Mouse (Mus musculus) yolk sac, embryonic 10.5 days (tissue): ENCODE measurements at regions not wholly inside any gene's neighbourhood (a gene's known extent, or its start where the extent isn't known, plus 50 kb on each side); places are given as distances from the start of the nearest gene placed in this dataset.

Experiments
- DNase-seq: peaks from one replicate; pipeline ENCODE4 v3.0.0-alpha.2; 2017; ENCODE audit warnings: low spot score

DNA sequence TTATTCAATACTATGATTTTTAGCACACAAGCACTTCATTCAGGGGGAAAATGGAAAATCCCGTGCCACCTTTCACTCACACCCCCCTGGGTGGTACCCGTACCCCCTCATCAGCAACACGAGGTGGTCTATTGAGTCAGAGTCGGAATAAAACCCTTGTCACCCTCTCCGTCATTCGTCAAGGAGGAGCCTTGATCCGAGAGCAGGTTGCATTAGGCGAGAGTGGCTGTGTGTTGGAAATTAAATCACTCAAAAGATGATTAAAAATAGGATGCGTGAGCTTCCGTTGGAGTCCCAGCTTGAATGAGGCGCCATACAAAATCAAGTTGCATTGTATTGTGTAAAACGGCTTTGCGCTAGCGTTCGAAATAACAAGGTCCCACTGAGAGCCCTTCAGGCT is 236.5 kb upstream of the 3110018I06Rik start:
- DNase-seq, result no peak

- no peak for DNase-seq
Measured at GRCm38 (mm10) chr12:107262076-107262475, 226.4 kb upstream of the 3110018I06Rik start.

- no peak for DNase-seq
Measured at GRCm38 (mm10) chr12:107262516-107262915, 225.9 kb upstream of the 3110018I06Rik start.

GRCm38 (mm10) chr12:107266696-107267095 is 221.7 kb upstream of the 3110018I06Rik start:
- DNase-seq, result no peak

DNA sequence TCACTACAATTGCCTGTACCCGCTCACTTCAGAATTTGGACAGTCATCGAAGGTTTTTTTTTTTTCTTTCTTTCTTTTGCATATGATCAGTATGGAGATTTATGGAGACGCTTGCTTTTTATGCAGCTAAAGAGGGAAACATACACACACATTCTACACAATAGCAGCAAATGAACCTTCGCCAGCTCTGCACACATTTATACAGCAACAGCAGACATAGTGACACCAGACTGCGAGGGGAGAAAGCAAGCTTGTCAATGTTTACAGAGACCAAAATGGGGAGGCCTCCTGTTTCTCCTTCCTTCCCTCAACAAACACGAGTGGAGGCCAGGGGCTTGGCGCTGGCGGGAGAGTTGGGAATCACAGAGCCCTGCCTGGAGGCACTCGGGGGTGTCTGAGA is 202.8 kb upstream of the 3110018I06Rik start:
- no peak for DNase-seq

DNA sequence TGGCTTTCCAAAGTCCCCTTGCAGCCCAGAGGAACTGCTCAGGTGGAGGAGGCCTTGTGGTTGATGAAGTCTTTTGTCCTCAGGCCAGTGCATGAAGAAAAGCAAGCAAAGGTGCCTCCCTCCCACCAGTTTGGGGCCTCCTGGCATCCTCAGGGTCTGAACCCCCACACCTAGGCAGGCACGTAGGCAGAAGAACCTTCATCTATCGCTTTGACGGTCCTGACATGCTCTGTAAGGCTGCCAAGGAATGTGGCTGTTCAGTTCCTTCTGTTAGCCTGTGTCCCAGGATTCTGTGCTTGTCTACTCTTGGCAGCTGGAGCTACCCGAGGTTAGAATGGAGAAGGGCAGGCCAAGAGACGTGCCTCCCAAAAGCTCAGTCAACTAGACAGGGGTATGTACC is 197.1 kb upstream of the 3110018I06Rik start:
- no peak for DNase-seq

DNA sequence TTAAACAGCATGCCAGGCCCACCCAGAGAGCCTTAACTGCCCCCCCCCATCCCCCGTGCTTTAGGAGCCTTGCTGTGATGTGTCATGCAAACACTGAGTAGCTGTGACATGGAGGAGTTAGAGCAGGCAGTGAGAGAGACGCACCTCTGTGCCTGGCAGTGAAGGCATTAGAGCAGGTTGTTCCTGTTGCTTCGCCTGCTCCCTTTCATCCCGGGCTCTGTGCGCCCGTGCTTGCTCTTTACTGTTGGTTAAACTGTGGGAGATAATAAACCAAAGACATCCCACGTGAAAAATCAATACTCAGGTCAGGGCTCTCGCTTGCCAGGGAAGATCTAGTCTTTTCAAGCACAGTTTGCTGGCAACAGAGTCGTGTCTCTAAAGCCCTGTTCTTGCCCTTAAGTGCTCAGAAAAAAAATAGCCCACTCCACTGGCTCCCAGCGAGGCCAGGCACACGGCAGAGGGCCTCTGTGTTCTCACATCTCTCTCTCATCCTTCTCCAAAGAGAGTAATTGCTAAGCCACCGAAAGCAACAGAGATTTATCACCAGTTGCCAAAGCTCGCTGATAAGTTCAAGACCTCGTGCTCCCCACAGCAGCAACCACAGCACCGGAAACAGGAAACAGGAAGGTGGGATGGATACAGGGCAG is 181.2 kb upstream of the 3110018I06Rik start:
- DNase-seq, result no peak

- DNase-seq, result no peak
Measured at GRCm38 (mm10) chr12:107315446-107315845, 173.0 kb upstream of the 3110018I06Rik start.

DNA sequence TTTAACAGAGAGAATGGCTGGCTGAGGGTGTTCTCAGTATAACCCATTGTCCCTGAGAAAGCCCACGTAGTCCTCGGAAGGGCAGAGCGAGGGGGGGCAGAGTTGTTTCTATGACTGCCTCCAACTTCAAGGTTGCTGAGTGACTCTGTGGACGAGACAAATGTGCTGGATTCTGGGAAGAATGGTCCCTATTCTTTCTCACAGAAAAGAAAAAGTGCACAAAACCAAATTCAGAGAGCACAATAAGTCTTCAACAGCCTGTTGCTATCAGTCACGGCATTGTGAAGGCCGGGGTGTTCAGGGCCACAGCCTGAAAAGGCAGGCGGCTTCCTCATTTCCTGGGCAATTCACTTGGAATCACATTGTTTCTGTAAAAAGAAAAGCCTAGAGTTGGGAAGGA is 165.6 kb upstream of the 3110018I06Rik start:
- DNase-seq, result no peak

GRCm38 (mm10) chr12:107326101-107326500 is 162.3 kb upstream of the 3110018I06Rik start:
- DNase-seq, result no peak

DNA sequence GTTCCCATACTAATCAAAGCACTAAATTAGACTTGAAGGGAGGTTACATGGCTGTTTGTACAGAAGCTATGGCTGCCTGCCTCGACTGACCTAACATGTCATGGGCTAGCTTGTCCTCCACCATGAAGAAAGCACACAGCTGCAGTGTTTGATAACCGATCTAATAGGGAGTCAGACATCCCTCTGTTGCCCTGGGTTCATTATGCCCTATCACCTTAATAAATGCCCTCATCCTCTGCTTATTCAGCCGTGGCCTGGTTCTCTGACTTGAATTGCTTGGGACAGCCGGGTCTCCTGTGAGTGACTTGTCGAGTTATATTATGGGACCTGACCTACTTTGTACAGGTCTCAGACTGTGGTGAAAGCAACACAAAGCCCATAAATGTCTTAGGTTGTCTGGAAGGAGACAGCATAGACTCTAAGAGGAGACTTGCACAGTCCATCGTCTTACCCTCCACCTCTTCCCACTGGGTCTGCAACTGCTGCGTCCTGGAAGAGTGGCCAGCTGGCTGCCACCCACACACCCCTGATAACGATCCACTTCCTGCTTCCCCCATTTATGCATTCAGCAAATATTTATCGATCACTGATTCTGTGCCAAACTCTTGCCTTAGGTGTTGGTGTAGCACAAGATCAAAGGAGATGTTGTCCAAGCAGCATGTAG is 161.2 kb upstream of the 3110018I06Rik start:
- DNase-seq, result no peak

DNA sequence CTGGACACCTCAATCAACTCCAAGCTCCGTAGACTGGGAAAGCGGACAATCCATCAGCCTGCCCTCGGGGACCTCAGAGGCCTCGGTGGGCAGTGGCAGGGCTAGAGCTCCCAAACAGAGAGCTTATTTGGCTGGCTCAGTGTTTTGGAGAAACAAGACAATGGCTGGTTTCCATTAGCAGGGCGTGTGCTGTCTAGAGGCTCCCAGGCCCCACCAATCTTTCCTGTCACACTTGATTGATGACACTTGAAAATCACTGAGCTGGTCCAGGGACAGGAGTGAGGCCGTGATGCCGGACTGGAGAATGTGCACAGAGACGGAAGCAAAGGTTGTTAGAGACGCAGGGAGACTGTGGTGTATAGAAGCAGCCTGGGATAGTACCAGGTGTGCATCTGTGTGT is 159.4 kb upstream of the 3110018I06Rik start:
- no peak for DNase-seq

- no peak for DNase-seq
Measured at GRCm38 (mm10) chr12:107334366-107334765, 154.1 kb upstream of the 3110018I06Rik start.

DNA sequence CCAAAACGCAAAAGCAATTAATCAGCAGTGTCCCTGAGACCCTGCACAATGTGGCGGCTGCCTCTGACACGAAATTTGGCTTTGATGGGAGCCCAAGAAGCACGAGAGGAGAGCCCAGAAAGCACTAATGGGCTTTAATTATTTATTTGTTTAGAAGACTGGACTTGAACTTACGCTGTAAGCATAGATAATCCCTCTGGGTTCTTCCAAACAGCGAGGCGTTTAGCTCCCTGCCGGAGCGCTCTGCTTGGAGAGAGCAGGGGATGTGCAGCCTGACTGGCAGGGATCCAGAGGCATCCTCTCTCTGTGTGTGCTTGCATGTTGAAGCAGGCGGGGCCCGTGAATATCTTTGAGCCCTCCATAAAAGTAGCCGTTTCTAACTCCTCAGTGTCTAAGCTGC is 153.3 kb upstream of the 3110018I06Rik start:
- no peak for DNase-seq

DNA sequence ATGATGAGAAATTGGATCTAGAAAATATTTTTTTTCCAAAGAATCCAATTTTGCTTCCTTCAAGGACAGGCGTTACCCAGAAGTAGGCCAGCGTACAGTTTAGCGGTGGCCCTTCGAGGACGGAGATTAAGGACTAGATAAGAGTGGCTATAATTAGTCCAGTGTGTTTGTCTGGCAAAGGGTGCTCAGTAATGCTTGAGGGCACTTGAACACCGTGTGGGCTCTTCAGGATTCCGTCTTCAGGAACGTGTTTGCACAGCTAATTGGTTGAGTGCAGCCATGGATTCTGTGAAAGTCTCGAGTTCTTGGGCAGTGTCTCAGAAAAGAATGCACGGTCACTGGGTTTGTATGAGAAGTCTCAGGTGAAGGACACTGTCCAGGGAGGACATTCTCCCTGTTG is 149.7 kb upstream of the 3110018I06Rik start:
- no peak for DNase-seq

DNA sequence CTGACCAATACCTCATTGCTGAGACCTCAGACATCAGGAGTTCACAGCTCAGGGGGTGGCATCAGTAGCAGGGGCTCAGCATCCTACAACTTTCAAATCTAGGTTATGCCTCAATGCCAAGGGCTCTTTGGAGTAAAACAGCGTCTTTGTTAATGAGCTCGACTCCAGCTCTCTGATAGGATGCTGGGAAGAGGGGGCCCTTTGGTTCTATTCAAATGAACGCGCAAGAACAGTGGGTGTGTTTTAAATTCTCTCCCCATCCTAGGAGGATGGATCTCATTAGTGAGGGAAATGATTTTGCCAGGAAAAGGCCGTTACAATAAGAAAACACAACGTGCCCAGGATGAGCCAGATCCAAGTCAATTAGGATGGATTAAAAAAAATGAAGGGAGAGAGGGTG is 132.2 kb upstream of the 3110018I06Rik start:
- no peak for DNase-seq

DNA sequence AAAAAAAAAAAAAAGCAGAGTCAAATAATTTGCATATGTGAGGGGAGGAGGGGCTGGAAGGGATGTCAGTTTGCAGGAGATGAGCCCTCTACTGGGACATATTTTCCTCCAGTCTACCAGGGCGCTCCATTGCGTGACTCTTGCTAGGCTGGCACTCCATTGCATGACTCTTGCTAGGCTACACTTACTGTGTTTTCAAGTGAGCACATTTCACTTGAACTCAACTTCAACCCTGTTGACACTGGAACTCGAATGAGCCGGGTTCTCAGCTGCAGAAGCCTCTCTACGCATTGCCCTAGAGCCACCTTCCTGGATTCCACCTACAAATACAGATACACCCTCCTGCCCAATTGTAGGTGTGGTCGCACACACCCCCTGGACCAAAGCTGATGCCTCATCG is 131.5 kb upstream of the 3110018I06Rik start:
- no peak for DNase-seq

- DNase-seq, result no peak
Measured at GRCm38 (mm10) chr12:107360511-107360910, 127.9 kb upstream of the 3110018I06Rik start.

DNA sequence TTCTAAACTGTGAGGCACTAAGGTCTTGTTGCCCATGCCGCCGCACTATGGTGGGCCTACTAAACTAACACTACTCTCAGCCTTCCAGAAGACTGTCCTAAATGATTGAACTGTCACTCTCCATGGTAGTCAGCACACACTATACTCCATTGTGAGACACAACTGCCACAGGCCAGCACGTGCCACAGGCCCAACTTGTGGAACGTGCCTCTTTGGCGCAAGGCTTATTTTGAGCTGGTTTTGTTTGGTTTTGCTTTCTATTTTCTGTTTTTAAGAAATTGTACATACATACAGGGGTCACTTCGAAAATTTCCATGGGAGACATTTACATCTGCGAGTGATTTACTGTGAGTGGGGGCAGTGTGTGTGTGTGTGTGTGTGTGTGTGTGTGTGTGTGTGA is 126.8 kb upstream of the 3110018I06Rik start:
- no peak for DNase-seq

- DNase-seq, result no peak
Measured at GRCm38 (mm10) chr12:107362120-107362519, 126.3 kb upstream of the 3110018I06Rik start.

GRCm38 (mm10) chr12:107372254-107372653 is 116.2 kb upstream of the 3110018I06Rik start:
- DNase-seq, result no peak

- no peak for DNase-seq
Measured at GRCm38 (mm10) chr12:107392050-107392795, 96.2 kb upstream of the 3110018I06Rik start.

- DNase-seq, result no peak
Measured at GRCm38 (mm10) chr12:107394467-107394866, 94.0 kb upstream of the 3110018I06Rik start.
